Mouse (Mus musculus) embryo, embryonic 10.5 days (tissue): ENCODE results near the gene Sntb2.

Source experiments
- DNase-seq: peaks from one replicate; pipeline ENCODE4 v3.0.0-alpha.2; 2015; ENCODE audit warnings: low spot score

Sntb2 gene

DNA sequence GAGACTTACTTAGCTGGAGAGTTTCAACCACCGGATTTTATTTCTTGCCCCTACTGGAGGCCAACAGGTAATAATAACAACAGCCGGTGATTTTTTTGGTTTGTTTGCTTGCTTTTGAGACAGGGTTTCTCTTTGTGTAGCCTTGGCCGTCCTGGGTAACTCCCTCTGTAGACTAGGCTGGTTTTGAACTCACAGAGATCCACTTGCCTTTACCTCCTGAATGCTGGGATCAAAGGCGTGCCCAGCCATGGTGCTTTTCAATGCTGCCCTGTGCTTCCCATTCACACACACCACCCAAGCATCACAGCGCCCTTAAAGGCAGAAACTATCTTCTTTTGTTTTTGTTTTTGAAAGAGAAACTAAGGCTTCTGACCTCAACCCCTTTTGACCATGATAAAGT, 5.6 kb upstream of the Sntb2 start:
- no peak for DNase-seq

DNA sequence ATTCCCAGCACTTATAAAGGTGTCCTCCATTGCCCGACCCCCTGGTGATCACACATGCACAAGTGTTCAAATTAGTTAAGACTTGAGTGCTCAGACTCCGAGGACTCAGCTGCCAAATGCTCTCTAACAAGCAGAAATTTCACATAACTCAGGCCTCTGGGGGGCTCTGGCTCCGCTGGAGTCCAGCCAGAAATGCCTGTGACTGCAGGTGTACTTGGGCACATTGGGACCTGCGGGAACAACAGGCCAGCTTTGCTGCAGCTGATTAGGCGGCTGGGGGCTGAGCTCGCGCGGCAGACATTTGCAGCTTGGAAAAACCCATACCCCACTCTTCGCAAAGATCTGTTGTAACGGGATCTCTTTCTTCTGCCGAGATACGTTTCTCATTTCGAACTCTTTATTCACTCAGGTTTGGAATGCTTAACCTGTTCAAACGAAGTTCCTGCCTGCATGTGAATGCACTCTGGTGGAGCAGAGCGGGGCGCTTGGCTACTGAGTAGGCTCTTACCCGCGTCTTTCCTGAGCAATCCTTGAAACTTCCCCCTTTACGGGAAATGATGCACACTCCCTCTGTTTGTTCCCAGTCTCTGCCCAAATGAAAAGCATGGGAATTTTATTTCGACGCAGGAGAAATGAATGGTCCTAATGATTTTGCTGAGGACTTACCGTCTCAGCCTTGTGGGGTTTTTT, 3.0 kb upstream of the Sntb2 start:
- peak; percentile 47 for DNase-seq

DNA sequence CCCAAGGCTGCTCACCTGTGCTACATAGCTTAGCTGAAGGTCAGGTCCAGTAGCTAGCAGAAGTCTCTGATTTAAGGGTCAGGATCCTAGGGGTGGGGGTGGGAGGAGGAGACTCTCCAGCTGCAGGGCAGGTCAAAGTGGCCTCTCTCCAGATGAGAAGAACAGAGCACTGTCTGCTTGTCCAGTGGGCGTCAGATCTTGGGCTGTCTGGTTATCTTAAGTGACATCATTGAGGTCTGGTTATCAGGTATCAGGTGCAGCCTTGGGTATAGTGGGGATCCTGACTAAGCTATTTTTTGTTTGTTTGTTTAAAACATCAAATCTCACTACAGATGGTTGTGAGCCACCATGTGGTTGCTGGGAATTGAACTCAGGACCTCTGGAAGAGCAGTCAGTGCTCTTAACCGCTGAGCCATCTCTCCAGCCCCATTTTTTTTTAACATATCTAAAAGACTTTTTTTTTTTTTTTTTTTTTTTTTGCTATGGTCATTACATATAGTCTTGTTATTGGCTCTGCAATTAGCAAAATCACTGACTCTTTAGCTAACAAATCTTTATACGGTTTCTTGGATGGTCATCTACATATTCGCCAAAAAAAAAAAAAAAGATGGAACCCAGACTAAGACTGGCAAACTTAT, 1.9 kb upstream of the Sntb2 start:
- DNase-seq = no peak

DNA sequence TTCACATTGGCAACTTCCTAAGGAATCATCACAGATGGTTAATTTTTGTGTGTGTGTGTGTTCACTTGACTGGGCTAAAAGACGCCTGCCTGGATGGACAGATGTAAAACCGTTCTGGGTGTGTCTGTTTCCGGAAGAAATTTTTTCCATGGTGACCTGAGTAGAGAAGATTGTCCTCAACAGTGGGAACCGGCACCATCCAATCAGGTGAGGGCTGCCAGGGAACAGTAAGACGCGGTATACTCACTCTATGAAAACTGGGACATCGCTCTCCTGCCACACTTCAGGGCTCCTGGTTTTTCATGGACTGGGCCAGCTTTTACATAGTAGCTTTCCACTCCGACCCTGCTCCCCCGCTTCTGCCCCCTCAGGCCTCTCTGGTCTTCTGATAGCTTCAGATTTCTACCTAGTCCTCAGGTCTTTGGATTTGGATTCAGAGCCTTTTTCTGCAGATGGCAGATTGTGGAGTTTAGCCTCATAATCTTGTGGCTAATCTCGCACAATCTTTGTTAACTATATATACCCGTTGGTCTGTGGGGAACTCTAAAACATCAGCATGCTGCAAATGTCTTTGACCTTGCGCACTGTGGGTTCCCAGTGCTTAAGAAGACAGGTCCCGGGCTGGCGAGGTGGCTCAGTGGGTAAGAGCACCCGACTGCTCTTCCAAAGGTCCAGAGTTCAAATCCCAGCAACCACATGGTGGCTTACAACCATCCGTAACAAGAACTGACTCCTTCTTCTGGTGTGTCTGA, 1.1 kb upstream of the Sntb2 start:
- no peak for DNase-seq

DNA sequence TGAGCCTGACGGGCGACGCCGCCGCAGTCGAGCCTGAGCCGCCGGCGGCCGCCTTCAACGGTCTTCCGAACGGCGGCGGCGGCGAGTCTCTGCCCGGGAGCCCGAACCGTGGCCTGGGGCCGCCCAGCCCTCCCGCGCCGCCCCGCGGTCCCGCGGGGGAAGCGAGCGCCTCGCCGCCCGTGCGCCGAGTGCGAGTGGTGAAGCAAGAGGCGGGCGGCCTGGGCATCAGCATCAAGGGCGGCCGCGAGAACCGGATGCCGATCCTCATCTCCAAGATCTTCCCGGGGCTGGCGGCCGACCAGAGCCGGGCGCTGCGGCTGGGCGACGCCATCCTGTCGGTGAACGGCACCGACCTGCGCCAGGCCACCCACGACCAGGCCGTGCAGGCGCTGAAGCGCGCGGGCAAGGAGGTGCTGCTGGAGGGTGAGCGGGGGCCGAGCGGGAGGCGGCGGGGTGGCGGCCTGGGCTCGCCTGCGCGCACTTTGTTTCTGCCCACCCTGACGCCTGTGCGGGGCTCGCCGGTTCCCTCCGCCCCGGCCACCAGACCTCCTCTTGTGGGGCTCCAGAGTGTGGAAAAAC, 438 bp downstream of the Sntb2 start:
- peak; percentile 58 for DNase-seq

DNA sequence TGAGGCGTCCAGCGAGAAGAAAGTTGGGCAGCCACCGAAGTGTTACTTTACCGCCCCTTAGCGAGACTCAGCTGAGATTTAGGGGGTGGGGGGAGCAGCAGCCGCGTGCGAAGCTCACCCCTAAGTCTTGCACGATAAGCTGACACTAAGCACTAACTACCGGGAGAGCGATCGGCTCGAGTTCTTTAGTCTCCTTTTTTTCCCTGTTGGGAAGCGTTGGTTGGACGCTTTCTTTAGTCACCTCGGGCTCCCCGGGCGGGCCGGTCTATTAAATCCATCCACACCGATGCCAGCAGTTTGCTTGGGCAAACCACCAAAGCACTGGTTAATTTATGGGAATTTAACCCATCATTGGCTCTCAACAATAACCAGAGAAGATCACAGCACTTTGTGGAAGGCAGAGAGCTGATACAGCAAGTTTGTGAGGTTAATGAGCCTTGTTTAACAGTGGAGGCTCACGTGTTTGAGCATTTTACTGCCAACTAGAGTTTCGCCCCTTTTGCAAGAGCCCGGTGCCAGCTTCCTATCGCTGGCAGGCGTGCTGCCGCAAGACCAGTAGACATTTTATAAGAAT, 1.0 kb downstream of the Sntb2 start:
- peak; percentile 75 for DNase-seq

DNA sequence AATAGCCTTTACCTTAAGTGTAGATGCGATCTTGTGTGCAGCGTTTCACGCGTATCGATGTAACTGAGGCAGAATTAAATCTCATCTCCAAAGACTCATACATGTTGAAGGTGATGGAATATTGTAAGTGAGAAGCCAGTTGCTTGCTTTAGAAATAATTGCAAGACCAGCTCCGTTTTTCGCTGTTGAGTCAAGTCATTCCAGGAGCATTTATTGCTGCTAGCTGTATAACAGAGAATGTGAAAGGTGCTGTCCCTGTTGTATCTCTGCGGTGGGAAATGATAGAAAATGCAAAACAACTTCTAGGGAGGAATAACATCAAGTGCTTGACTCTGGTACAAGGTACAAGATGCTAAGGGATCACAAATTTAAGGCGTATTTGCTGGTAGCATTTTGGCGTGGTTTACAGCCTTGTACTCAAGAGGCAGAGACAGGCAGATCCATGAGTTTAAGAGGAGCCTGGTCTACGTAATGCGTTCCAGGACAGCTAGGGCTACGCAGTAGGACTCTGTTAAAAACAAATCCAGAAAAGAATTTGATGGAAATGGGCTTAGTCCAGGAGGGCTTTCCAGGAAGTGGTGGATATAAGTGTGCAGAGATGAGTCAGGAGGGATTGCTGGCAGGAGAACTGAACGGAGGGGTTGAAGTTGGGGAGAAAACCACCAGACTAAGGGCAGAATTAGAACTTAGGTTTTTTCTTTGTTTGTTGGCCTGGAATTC, 1.7 kb downstream of the Sntb2 start:
- DNase-seq = peak; percentile 15

DNA sequence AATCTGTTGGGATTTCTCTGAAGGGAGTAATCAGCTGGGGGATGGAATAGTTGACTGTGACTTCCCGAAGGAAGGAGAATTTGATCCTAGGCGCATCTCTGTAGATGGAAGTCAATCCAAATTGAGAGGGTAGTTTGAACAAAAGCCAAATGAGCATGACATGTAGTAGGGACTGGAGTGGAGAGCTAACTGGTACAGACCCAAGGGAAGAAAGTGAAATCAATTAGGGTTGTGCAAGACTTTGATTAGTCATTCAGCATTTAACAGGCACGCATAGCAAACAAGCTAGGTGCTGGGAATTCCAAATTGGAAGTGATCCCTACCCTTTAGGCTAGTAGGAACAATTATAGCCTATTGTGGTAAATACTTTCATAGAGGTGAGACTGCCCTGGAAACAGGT, 6.3 kb downstream of the Sntb2 start:
- no peak for DNase-seq

DNA sequence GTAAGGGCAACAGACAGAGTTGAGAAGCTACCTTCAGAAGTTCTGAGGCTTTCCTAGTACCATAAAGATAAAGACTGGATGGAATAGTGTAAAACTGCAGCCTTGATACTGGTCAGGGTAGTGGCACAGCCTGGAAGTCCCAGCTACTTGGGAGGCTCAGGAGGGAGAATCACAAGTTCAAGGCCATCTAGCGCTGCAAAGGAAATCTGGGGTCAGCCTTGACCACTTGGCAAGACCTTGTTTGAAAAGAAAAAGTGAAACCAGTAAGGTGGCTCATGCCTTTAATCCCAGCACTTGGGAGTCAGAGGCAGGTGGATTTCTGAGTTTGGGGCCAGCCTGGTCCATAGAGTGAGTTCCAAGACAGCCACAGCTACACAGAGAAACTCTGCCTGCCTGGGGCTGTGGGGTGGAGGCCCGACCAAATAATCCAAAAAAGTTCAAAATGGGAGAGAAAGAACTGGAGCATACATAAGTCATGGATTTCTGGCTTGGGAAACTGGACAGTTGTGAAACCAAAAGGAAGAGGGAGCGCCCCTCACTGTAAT, 8.4 kb downstream of the Sntb2 start:
- DNase-seq = no peak

DNA sequence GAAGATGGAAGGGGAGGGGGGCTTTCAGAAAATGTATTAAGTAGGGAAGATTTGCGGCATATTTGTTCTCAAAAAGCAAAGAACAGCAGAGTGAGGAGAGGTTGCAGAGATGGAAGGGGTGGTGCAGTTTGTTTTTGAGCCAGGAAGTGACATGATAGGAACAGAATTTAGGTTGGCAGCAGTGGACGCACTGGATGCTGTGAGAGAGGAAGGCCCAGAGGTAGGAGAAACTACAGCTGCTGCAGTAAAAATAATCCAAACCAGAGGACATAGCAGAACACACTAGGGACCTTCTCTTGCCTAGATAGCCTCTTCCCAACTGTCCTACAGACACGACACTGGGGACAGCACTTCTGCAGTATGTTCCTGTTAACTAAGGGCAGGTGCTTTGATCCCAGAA, 9.2 kb downstream of the Sntb2 start:
- DNase-seq = no peak

DNA sequence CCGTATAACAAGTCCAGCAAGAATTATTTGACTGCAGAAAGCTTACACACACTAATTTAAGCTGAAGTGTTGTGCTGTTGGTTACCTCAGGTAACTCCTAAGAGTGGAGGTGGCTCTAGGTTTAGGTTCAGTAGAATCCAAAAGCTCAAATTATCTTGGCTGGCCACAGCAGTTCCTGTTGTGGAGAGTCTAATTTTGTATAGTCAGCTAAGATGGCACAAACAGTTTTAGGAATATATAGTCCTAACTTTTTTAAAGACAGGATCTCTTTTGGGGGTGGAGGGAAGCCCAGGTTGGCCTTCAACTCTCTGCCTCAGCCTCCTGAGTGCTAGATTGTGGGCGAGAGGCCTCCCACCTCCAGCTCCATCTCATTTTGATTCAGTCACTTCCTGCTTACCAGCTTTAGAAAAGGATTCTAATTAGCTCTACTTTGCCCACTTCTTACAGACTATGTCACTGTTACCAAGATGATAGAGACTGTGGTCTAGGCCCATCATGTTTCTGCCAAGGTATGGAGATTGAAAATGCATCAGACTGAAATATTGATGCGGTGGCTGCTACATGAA, 13.2 kb downstream of the Sntb2 start:
- DNase-seq = no peak

DNA sequence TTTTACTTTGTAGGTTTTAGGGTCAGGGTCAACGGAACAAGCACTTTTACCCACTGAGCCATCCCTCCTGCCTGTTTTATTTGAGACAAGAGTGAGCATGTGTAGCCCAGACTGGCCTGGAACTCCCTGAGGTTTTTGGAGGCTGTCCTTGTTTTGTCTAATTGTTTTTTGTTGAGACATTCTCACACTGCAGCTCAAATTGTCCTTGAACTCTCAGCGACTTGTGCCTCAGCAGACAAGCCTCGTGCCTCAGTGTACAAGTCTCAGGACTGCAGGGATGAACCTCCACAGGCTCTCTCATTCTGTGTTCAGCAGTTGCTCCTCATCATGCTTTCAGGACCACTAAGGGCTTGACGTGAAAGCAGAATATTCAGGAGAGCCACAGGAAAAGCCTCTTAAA, 16.2 kb downstream of the Sntb2 start:
- DNase-seq = no peak

DNA sequence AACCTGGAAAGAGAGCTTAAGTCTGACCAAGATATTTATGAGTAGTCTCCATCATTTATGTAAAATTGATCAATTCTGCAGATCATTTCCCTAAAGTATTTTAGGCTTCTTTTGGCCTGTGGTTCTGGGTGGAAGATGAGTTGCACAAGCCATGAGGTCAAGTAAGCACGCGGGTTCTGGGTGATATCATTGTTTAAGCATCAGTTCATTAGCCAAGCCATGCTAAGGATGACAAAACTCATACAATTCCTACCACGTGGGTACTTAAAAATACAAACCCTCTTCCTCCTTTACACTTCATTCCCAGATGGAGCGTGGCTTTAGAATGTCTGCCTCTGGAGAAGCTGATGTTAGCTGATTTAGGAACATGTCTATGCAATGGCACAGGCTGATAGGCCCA, 18.0 kb downstream of the Sntb2 start:
- DNase-seq = no peak

DNA sequence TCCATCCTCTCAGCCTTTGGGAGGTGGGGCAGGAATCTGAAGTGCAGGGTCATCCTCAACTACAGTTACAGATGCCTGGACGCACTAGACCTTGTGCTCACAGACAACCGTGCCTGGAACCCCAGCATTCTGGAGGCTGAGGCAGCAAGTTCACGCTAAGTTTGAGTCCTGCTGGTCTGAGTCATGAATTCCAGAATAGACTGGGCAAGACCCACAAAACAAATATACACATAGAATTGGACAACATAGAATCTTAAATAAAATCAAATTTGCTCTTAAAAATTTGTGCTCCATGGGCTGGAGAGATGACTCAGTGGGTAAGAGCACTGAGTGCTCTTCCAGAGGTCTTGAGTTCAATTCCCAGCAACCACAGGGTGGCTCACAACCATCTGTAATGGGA, 21.5 kb downstream of the Sntb2 start:
- no peak for DNase-seq

DNA sequence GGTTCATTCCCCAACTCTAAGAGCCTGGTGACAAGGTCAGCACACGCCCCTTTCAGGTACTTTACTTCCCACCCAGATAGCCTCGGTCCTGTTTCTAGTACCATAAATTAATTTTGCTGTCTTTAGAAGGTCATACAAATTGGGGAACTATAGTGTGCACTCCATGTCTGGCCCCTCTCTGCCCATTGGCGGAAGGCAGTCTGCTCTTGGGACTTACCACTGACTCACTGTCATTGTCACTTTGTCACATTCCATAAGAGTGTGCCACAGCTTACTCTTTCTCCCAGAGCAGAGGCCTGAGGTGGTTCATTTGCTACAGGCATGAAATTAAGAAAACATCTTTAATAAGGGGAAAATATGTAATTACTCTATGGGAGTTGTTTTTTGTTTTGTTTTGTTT, 22.7 kb downstream of the Sntb2 start:
- no peak for DNase-seq

DNA sequence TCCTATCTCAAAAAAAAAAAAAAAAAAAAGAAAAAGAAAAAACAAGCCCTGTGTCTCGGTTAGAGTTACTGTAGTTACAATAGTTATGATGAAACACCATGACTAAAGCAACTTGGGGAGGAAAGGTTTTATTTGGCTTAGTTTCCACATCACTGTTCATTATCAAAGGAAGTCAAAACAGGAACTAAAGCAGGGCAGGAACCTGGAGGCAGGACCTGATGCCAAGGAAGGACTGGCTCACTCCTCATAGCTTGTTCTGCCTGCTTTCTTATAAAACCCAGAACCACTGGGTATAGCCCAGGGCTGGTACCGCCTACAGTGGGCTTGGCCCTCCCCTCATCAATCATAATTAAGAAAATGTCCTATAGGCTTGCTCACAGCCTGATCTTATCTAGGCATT, 24.1 kb downstream of the Sntb2 start:
- DNase-seq = no peak

DNA sequence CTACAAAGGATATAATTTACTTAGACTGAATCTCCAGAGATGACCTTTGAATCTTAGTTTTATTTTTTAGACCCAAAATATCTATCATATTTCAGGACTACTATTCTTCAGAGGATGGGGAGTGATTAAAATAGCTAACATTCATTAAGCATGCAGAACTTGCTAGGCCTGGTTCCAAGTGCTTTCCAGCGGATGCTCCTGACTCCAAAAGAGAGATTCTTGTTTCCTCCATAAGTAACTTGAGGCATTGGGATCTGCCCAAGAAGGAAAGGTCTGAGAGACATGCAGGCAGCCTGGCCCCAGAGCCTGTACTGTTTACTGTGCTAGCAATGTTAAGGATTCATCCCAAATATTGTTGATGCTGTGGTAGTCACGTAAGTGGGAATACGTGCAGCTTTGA, 26.8 kb downstream of the Sntb2 start:
- DNase-seq = no peak

DNA sequence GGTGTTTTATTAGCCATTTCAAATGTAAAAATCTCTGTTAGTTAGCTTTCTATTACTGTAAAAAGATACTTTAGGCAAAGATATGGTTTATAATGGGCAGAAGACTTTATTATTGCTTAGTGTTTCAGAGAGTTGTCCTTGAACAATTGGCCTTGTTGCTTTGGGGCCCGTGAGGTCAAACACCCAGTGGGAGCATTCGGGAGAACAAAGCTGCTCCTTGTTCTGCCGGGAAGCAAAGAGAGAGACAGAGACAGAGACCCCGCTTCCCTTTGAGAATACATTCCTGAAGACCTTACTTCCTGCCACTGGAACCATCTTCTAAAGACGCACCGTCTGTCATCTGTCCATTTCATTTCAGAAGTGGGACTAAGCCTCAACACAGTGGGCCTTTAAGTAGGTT, 27.8 kb downstream of the Sntb2 start:
- peak; percentile 53 for DNase-seq

DNA sequence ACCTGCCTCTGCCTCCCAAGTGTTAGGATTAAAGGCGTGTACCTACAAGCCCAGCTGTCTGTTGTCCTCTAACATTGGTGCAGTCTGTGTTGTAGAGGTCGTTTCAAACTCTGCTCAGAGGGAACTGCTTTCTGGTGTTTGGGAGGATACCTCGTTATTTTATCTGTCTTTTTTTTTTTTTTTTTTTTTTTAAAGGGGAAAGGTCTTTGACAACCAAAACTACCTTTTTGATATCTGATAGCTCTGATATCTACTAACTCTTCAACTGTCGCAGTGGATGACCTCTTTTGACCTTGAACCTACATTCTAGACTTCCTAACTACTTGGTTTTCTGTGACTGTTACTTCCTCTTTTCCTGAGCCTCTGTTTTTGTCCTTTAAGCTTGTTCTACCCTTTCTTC, 29.0 kb downstream of the Sntb2 start:
- DNase-seq = no peak

DNA sequence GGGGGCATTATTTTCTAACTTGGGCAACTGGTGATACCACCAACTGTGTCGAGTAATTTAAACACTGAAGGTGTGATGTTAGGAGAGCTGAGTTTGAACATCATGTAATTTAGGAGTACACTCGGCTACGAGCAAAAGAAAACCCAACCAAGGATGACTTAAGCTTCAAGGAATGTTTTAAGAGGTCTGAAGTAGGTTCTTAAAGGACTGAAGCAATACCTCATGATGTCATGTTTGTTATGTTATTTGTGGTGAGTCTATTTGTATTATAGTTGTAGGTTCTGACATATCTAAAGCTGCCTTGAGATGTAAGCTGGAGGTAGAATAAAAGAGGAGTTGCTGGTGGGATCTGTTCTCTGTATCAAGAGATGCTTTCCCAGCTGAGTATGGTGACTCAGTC, 34.4 kb downstream of the Sntb2 start:
- DNase-seq = no peak

DNA sequence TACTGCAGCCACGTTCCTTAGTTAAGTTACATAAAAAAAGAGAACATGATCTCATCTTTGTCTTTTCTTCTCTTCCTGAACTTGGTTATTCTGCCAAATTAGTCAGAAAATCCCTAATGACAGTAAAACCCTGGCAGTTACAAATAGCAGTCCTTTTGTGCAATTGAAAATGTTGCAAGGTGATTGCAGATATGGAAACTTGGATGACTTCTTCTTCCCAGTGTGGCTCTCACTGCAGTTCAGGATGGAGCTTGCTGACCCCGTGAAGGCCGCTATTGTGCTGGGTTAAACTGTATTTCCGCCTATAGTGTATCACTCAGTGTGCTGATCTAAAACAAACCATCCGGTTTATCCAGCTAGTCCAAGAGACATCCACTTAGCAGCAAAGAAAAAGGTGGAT, 36.4 kb downstream of the Sntb2 start:
- no peak for DNase-seq
